Mouse (Mus musculus) kidney, postnatal 14 days (tissue): ENCODE data around the gene Rab12.

ENCODE experiments used
- DNase-seq: peaks from one replicate; pipeline ENCODE4 v3.0.0; 2022; ENCODE audit warnings: mixed read lengths

Gene Rab12

DNA sequence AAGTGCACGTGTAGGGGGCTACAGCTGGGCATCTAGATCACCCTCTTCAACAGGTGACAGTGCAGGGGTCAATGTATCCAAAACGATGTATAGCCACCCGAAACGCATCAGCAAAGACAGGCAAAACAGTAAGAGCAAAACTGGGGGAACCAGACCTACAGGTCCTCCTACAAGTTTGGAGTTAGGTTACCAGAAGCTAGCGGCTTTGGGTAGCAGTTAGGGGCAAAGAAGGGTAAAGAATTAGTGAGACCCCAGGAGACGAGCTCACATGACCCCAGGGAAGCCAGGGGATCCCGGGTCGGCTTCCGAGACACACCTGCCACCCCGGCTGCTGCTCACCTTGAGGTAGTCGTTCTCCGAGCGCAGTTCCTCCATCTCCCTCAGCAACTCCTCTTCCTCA lies 71.6 kb downstream of the Rab12 start:
- DNase-seq: no peak

- DNase-seq: no peak
These were observed 72.6 kb downstream of the Rab12 start for GRCm38 (mm10) chr17:66447007-66447312.

DNA sequence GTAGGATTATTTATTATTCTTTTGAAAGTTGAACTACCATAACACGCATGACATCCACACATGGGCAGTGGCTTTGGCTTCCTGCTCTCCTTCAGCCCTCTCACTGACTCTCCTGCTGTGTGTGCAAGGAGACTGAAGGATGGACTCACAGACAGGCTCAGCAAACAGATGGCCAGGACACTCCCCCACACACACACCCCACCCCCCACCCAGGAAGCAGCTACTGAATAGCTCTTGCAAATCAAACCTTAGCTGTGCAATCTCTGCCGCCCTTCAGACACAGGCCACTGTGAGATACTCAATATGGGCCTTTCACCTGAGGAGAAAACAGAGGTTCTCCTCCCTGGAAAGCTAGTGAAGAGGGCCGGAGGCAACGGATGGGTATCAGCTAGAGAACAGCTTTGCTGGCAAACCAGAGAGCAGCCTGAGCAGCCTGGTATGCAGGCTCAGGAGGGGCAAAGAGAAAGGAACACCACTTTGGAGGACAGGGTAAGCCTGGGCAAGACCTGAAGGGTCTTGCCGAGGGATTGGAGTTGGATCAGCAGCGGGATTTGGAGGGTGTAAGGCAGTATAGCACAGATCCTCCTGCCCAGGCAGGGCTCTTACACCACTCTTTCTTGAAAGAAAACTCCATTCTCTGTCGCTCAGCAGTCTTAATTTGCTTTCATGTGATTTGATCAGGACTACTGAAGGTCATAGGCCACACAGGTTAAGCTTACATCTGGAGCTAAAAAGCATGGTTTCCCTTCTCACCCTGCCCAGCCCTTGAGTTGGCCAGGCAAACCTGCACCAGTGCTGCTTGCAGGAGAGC lies 73.1 kb downstream of the Rab12 start:
- DNase-seq: no peak
